Mouse (Mus musculus) liver, postnatal 0 days (tissue): ENCODE results near the gene Apc2.

Experiments
- CTCF ChIP-seq: sonication (generic); IDR thresholded peaks from 2 replicates; pipeline ENCODE4 v1.5.1; 2016; ENCODE audit warnings: antibody characterized with exemption, low read depth
- EP300 ChIP-seq: IDR thresholded peaks from 2 replicates; pipeline ENCODE4 v1.6.1; 2016; ENCODE audit warnings: antibody characterized with exemption, low read depth, mild to moderate bottlenecking

DNA sequence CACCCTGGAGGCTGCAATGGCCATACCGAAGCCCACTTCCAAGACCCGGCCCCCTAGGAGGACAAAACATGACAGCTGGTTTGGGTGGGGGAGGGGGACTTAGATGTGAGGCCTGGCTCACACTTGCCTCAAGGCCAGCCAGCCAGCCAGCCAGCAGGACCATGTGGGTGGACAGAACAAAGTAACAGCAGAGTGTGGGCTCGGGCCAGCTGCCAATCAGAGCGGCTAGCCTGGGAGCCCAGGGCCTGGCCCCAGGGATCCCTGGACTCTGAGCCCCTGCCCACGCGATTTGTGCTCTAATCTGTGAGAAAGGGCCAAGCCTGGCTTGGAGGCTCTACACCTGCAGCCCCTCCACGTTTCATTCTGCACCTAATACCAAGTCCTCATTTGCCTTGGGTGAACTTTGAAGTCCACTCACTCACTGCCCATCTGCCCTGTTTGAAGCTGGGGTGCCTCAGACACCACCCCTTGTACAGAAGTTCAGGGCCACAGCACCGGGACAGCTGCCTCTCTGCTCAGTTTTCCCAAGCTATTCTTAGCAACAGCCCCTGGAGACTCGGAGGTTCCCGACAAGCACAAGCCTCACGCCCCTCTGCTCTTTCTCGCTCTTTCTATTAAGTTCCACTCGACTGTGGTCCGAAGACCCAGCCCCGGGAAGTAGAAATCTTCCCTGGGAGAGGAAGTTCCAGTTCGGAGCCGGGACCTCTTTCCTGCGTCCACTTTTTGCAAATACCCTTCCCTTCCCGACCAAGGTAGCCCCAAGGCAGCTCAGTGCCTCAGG is 35.7 kb upstream of the Apc2 start:
- TF ChIP-seq CTCF (no peak), EP300 (no peak)
